Mouse (Mus musculus) MEL (cell line): Measurements from ENCODE around the gene Gaa. TPM values are rescaled to one million over a fixed set of nuclear protein-coding genes. Genes with fewer than 3 reads are reported as not detected.

ENCODE experiments used
- DNase-seq: peaks from one replicate; pipeline ENCODE4 v3.0.0; 2011; ENCODE audit warnings: low read depth, low spot score
- H3K27ac ChIP-seq: 2 replicates; pipeline ENCODE4 v1.5.1; 2012; ENCODE audit warnings: low read depth, mild to moderate bottlenecking, control low read depth, low read length, moderate library complexity; ENCODE audit not compliant: control insufficient read depth
- H3K27me3 ChIP-seq, 2 experiments: fragments of 150-350 bp in 1 of 2; sonication (generic) in 1 of 2; 2 replicates each; pipeline ENCODE4 v1.6.1; 2012; ENCODE audit warnings: low read length in 2 of 2, mild to moderate bottlenecking in 2 of 2, improper control_type of control experiment in 1 of 2, moderate library complexity in 1 of 2; ENCODE audit not compliant: insufficient read depth in 2 of 2, control insufficient read depth in 1 of 2
- H3K36me3 ChIP-seq, 2 experiments: 2 replicates each; pipeline ENCODE4 v1.6.1; 2012 to 2014; ENCODE audit warnings: low read length in 2 of 2, improper control_type of control experiment in 1 of 2, inconsistent platforms in 1 of 2, mild to moderate bottlenecking in 1 of 2; ENCODE audit not compliant: insufficient read depth in 2 of 2, control insufficient read depth in 1 of 2
- H3K4me1 ChIP-seq, 2 experiments: fragments of 150-350 bp in 1 of 2; sonication (generic) in 1 of 2; 2 replicates each; pipeline ENCODE4 v1.6.1; 2012; ENCODE audit warnings: low read length in 2 of 2, improper control_type of control experiment in 1 of 2, mild to moderate bottlenecking in 1 of 2; ENCODE audit not compliant: insufficient read depth in 2 of 2, control insufficient read depth in 1 of 2
- H3K4me3 ChIP-seq, 2 experiments: fragments of 150-350 bp in 1 of 2; sonication (generic) in 1 of 2; 2 replicates each; pipeline ENCODE4 v1.5.1; 2012; ENCODE audit warnings: low read depth in 2 of 2, low read length in 2 of 2, mild to moderate bottlenecking in 2 of 2, moderate library complexity in 2 of 2, control low read depth in 1 of 2, improper control_type of control experiment in 1 of 2; ENCODE audit not compliant: control insufficient read depth in 1 of 2, insufficient read depth in 1 of 2
- H3K79me2 ChIP-seq: 2 replicates; pipeline ENCODE4 v1.6.1; 2012; ENCODE audit warnings: mild to moderate bottlenecking, low read length, moderate library complexity; ENCODE audit not compliant: control insufficient read depth, poor library complexity, insufficient read depth
- H3K9ac ChIP-seq: 2 replicates; pipeline ENCODE4 v1.6.1; 2012; ENCODE audit warnings: low read depth, mild to moderate bottlenecking, control low read depth, low read length, moderate library complexity; ENCODE audit not compliant: control insufficient read depth, poor library complexity, severe bottlenecking
- H3K9me3 ChIP-seq: fragments of 150-350 bp; sonication (generic); replicated peaks from 2 replicates; pipeline ENCODE4 v1.6.1; 2012; ENCODE audit warnings: mild to moderate bottlenecking, low read length, improper control_type of control experiment, moderate library complexity; ENCODE audit not compliant: insufficient read depth
- BHLHE40 ChIP-seq: IDR thresholded peaks from 2 replicates; pipeline ENCODE4 v1.6.1; 2012; ENCODE audit warnings: low read depth, mild to moderate bottlenecking, inconsistent platforms, low read length, improper control_type of control experiment, borderline replicate concordance
- CHD1 ChIP-seq: IDR thresholded peaks from 2 replicates; pipeline ENCODE4 v1.6.1; 2012; ENCODE audit warnings: low read depth, mild to moderate bottlenecking, inconsistent platforms, low read length, improper control_type of control experiment
- CHD2 ChIP-seq: IDR thresholded peaks from 2 replicates; pipeline ENCODE4 v1.6.1; 2011; ENCODE audit warnings: low read length, improper control_type of control experiment
- GABPA ChIP-seq: IDR thresholded peaks from 2 replicates; pipeline ENCODE4 v1.6.1; 2012; ENCODE audit warnings: low read depth, mild to moderate bottlenecking, inconsistent platforms, low read length, improper control_type of control experiment, moderate library complexity
- HCFC1 ChIP-seq: IDR thresholded peaks from 2 replicates; pipeline ENCODE4 v1.6.1; 2012; ENCODE audit warnings: low read depth, mild to moderate bottlenecking, inconsistent platforms, low read length, improper control_type of control experiment, moderate library complexity
- KAT2A ChIP-seq: conservative IDR thresholded peaks from 2 replicates; pipeline ENCODE4 v1.6.1; 2012; ENCODE audit warnings: low read depth, low read length, improper control_type of control experiment, inconsistent platforms
- MAFK ChIP-seq: IDR thresholded peaks from 2 replicates; pipeline ENCODE4 v1.6.1; 2011; ENCODE audit warnings: low read depth, mild to moderate bottlenecking, low read length, improper control_type of control experiment, borderline replicate concordance
- MEF2A ChIP-seq: IDR thresholded peaks from 2 replicates; pipeline ENCODE4 v1.6.1; 2014; ENCODE audit warnings: low read depth, mild to moderate bottlenecking, inconsistent platforms, low read length, improper control_type of control experiment; ENCODE audit not compliant: poor library complexity, insufficient replicate concordance, severe bottlenecking; ENCODE audit errors: extremely low read depth
- MXI1 ChIP-seq: IDR thresholded peaks from 2 replicates; pipeline ENCODE4 v1.6.1; 2011; ENCODE audit warnings: mild to moderate bottlenecking, low read depth, low read length, improper control_type of control experiment
- MYC ChIP-seq: IDR thresholded peaks from 2 replicates; pipeline ENCODE4 v1.6.1; 2011; ENCODE audit warnings: low read depth, mild to moderate bottlenecking, low read length, improper control_type of control experiment, moderate library complexity
- NRF1 ChIP-seq: IDR thresholded peaks from 2 replicates; pipeline ENCODE4 v1.6.1; 2014; ENCODE audit warnings: low read depth, mild to moderate bottlenecking, inconsistent platforms, low read length, improper control_type of control experiment, moderate library complexity; ENCODE audit not compliant: poor library complexity, insufficient read depth, severe bottlenecking
- POLR2A ChIP-seq, 2 experiments: IDR thresholded peaks; 2 replicates each; pipeline ENCODE4 v1.6.1; 2011 to 2012; ENCODE audit warnings: low read length in 2 of 2, mild to moderate bottlenecking in 2 of 2, control low read depth in 1 of 2, improper control_type of control experiment in 1 of 2, low read depth in 1 of 2, moderate library complexity in 1 of 2; ENCODE audit not compliant: control insufficient read depth in 1 of 2, insufficient read depth in 1 of 2, poor library complexity in 1 of 2
- RAD21 ChIP-seq: IDR thresholded peaks from 2 replicates; pipeline ENCODE4 v1.6.1; 2011; ENCODE audit warnings: mild to moderate bottlenecking, low read depth, low read length, improper control_type of control experiment
- RCOR1 ChIP-seq: IDR thresholded peaks from 2 replicates; pipeline ENCODE4 v1.6.1; 2012; ENCODE audit warnings: low read depth, mild to moderate bottlenecking, inconsistent platforms, low read length, improper control_type of control experiment
- SIN3A ChIP-seq: IDR thresholded peaks from 2 replicates; pipeline ENCODE4 v1.6.1; 2012; ENCODE audit warnings: low read length, improper control_type of control experiment, inconsistent platforms
- SMC3 ChIP-seq: IDR thresholded peaks from 2 replicates; pipeline ENCODE4 v1.6.1; 2011; ENCODE audit warnings: low read depth, low read length, improper control_type of control experiment
- TAL1 ChIP-seq: IDR thresholded peaks from 2 replicates; pipeline ENCODE4 v1.6.1; 2012; ENCODE audit warnings: mild to moderate bottlenecking, inconsistent platforms, low read length, moderate library complexity, mixed read lengths
- TBP ChIP-seq: IDR thresholded peaks from 2 replicates; pipeline ENCODE4 v1.8.0; 2011; ENCODE audit warnings: low read depth, low read length, improper control_type of control experiment
- TCF12 ChIP-seq: IDR thresholded peaks from 2 replicates; pipeline ENCODE4 v1.6.1; 2014; ENCODE audit warnings: low read depth, mild to moderate bottlenecking, inconsistent platforms, low read length, improper control_type of control experiment, moderate library complexity
- UBTF ChIP-seq: IDR thresholded peaks from 2 replicates; pipeline ENCODE4 v1.6.1; 2012; ENCODE audit warnings: low read depth, mild to moderate bottlenecking, inconsistent platforms, low read length, improper control_type of control experiment, moderate library complexity, borderline replicate concordance; ENCODE audit not compliant: insufficient read depth
- USF1 ChIP-seq: IDR thresholded peaks from 2 replicates; pipeline ENCODE4 v1.6.1; 2014; ENCODE audit warnings: low read depth, mild to moderate bottlenecking, inconsistent platforms, low read length, improper control_type of control experiment, moderate library complexity
- ZKSCAN1 ChIP-seq: IDR thresholded peaks from 2 replicates; pipeline ENCODE4 v1.6.1; 2012; ENCODE audit warnings: low read depth, mild to moderate bottlenecking, inconsistent platforms, low read length, improper control_type of control experiment, moderate library complexity
- ZMIZ1 ChIP-seq: IDR thresholded peaks from 2 replicates; pipeline ENCODE4 v1.6.1; 2012; ENCODE audit warnings: low read depth, mild to moderate bottlenecking, inconsistent platforms, low read length, improper control_type of control experiment, moderate library complexity
- ZNF384 ChIP-seq: IDR thresholded peaks from 2 replicates; pipeline ENCODE4 v1.6.1; 2012; ENCODE audit warnings: low read depth, mild to moderate bottlenecking, inconsistent platforms, low read length, improper control_type of control experiment
- polyA plus RNA-seq, 2 experiments: library from polyadenylated mRNA; stranded (reverse) in 1 of 2; unstranded in 1 of 2; fragments of >175 nt in 1 of 2; fragments of >200 nt in 1 of 2; gene quantifications; 2 replicates each; pipeline versions ENCODE4 v1.2.1 to v1.2.4; 2012; ENCODE audit warnings: low replicate concordance in 2 of 2, low read depth in 1 of 2; ENCODE audit not compliant: insufficient read length in 2 of 2, insufficient read depth in 1 of 2, missing spikeins in 1 of 2
- total RNA-seq: library from RNA; depleted of rRNA; stranded (reverse); fragments of 300-350 nt; gene quantifications from 2 replicates; pipeline ENCODE4 v1.2.3, GENCODE M21; 2012

Gaa gene
- total and polyA plus RNA-seq, 3 experiments = 54.1 to 85.6 TPM; not detected in 1

DNA sequence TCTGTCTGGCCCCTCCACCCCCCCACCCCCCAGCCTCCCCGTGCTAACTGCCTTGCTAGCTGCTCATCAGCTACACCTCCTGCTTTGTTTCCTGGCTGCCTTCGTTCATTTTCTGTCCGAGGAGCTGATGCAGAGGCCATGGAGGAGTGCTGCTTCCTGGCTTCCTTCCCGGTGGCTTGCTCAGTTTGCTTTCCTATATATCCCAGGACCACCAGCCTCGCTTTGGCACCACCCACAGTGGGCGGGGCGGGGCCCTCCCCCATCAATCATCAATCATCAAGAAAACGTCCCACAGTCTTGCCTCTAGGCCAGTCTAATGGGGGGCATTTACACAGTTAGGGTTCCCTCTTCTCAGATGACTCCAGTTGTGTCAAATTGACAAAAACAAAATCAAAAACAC lies 31.3 kb upstream of the Gaa start:
- H3K4me1 ChIP-seq = peaks cover 3 to 16% of the 10 kb centered on the region in 2 experiments; a peak in 3 of 4 replicates
- H3K4me3 ChIP-seq = peak overlapping the region; percentile 46 to 57
- peaks cover 0 to 8% of the 10 kb centered on the region in 2 experiments; a peak in 2 of 4 replicates for H3K36me3 ChIP-seq
- no peaks in the 10 kb centered on the region; the same call in 1 of the 2 replicates for H3K79me2 ChIP-seq
- DNase-seq = peak; percentile 52
- peaks cover 2 to 5% of the 10 kb centered on the region in 2 experiments; a peak in 2 of 4 replicates for H3K27me3 ChIP-seq
- no peak overlapping the region for H3K9ac ChIP-seq
- TF ChIP-seq SIN3A = peak; percentile 40; the same call in 1 of the 2 replicates
- TF ChIP-seq ZNF384 = no peak; the same call in 1 of the 2 replicates
- no peak for TF ChIP-seq RAD21
- no peak for TF ChIP-seq KAT2A
- no peak for TF ChIP-seq RCOR1
- no peak for TF ChIP-seq POLR2A (IDR thresholded peaks at IDR 0.05; ENCODE audit: control insufficient read depth in 1 of 2, insufficient read depth in 1 of 2, low read depth in 1 of 2, low read length in 2 of 2, poor library complexity in 1 of 2)
- no peak for TF ChIP-seq ZMIZ1
- TF ChIP-seq MEF2A = no peak
- no peak for TF ChIP-seq CHD2
- no peak for TF ChIP-seq SMC3
- no peak for TF ChIP-seq TAL1
- no peak for TF ChIP-seq UBTF
- TF ChIP-seq MYC = no peak
- TF ChIP-seq HCFC1 = no peak
- no peak for TF ChIP-seq MAFK
- no peak for TF ChIP-seq TBP
- TF ChIP-seq TCF12 = no peak
- no peak for TF ChIP-seq BHLHE40
- TF ChIP-seq ZKSCAN1 = no peak
- TF ChIP-seq GABPA = no peak
- no peak for TF ChIP-seq NRF1
- 0 out of 2 replicates have a peak, but pooled peaks have one; percentile 31 for TF ChIP-seq MXI1
- no peak for TF ChIP-seq CHD1
- 0 out of 2 replicates have a peak, but pooled peaks have one; percentile 14 for TF ChIP-seq USF1
- H3K27ac ChIP-seq = no peak overlapping the region
- no peaks in the 10 kb centered on the region for H3K9me3 ChIP-seq
